Mouse (Mus musculus) lung, postnatal 36 days (tissue): ENCODE measurements around the gene Slc9a8.

Experiments used
- DNase-seq: peaks from one replicate; pipeline ENCODE4 v3.0.0; 2022; ENCODE audit warnings: mixed read lengths

Slc9a8 gene

GRCm38 (mm10) chr2:167450647-167451046 is 29.1 kb downstream of the Slc9a8 start:
- no peak for DNase-seq

- no peak for DNase-seq
Measured at GRCm38 (mm10) chr2:167453814-167454213, 32.3 kb downstream of the Slc9a8 start.

GRCm38 (mm10) chr2:167456361-167457020 is 35.0 kb downstream of the Slc9a8 start:
- no peak for DNase-seq

GRCm38 (mm10) chr2:167457213-167457612 is 35.7 kb downstream of the Slc9a8 start:
- no peak for DNase-seq

- DNase-seq, result no peak
Measured at GRCm38 (mm10) chr2:167458548-167458947, 37.0 kb downstream of the Slc9a8 start.

GRCm38 (mm10) chr2:167459071-167459865 is 37.8 kb downstream of the Slc9a8 start:
- DNase-seq, result no peak

- DNase-seq, result peak; percentile 68
Measured at GRCm38 (mm10) chr2:167462954-167463353, 41.4 kb downstream of the Slc9a8 start.

- no peak for DNase-seq
Measured at GRCm38 (mm10) chr2:167463802-167464201, 42.3 kb downstream of the Slc9a8 start.

- no peak for DNase-seq
Measured at GRCm38 (mm10) chr2:167465951-167466350, 44.4 kb downstream of the Slc9a8 start.

GRCm38 (mm10) chr2:167467214-167467613 is 45.7 kb downstream of the Slc9a8 start:
- no peak for DNase-seq

GRCm38 (mm10) chr2:167468444-167468843 is 46.9 kb downstream of the Slc9a8 start:
- DNase-seq, result no peak

- DNase-seq, result no peak
Measured at GRCm38 (mm10) chr2:167470611-167471010, 49.1 kb downstream of the Slc9a8 start.

- DNase-seq, result no peak
Measured at GRCm38 (mm10) chr2:167471585-167471984, 50.1 kb downstream of the Slc9a8 start.

GRCm38 (mm10) chr2:167474218-167474617 is 52.7 kb downstream of the Slc9a8 start:
- DNase-seq, result no peak

- DNase-seq, result no peak
Measured at GRCm38 (mm10) chr2:167475596-167475995, 54.1 kb downstream of the Slc9a8 start.

- no peak for DNase-seq
Measured at GRCm38 (mm10) chr2:167476200-167476688, 54.7 kb downstream of the Slc9a8 start.

- no peak for DNase-seq
Measured at GRCm38 (mm10) chr2:167476762-167477161, 55.2 kb downstream of the Slc9a8 start.

GRCm38 (mm10) chr2:167478128-167478527 is 56.6 kb downstream of the Slc9a8 start:
- DNase-seq, result no peak

GRCm38 (mm10) chr2:167479501-167479900 is 58.0 kb downstream of the Slc9a8 start:
- DNase-seq, result no peak

GRCm38 (mm10) chr2:167482681-167483080 is 61.2 kb downstream of the Slc9a8 start:
- no peak for DNase-seq

GRCm38 (mm10) chr2:167483081-167483826 is 61.7 kb downstream of the Slc9a8 start:
- no peak for DNase-seq

GRCm38 (mm10) chr2:167483827-167484410 is 62.4 kb downstream of the Slc9a8 start:
- no peak for DNase-seq

- no peak for DNase-seq
Measured at GRCm38 (mm10) chr2:167484932-167485331, 63.4 kb downstream of the Slc9a8 start.
